Mouse (Mus musculus) duodenum, adult 2 months (tissue): ENCODE data around the gene Cdc6. TPM values are rescaled to one million over a fixed set of nuclear protein-coding genes. Genes with fewer than 3 reads are reported as not detected.

Experiments used
- polyA plus RNA-seq: library from polyadenylated mRNA; depleted of rRNA; stranded (reverse); fragments of >200 nt; gene quantifications from 2 replicates; pipeline ENCODE4 v1.2.3, GENCODE M21; 2012; ENCODE audit warnings: low replicate concordance; rRNA removed

Cdc6 gene
- 0.12 and 0.36 TPM in 2 replicates for polyA plus RNA-seq

GRCm38 (mm10) chr11:98907437-98908173 is at the start of gene Cdc6:
Gene Cdc6 (plus strand): TSS chr11:98907801.

GRCm38 (mm10) chr11:98863028-98863750 is 44.4 kb upstream of the Cdc6 start, which contains the start of gene Wipf2:
Gene Wipf2 (plus strand): TSS chr11:98863638.

GRCm38 (mm10) chr11:98927438-98928076 is 20.0 kb downstream of the Cdc6 start, which contains the start of gene Rara:
Gene Rara (plus strand): TSS chr11:98927818.

Other genes with a start within 250 kb of the Cdc6 start
- 0.23 and 0.46 TPM in 2 replicates for gene Gsdma, start 243.4 kb upstream of the Cdc6 start, polyA plus RNA-seq
- gene Psmd3, start 225.2 kb upstream of the Cdc6 start, polyA plus RNA-seq = 152 and 167 TPM in 2 replicates
- 0.13 TPM in 1 of 2 replicates, not detected in the other for gene Csf3, start 206.5 kb upstream of the Cdc6 start, polyA plus RNA-seq
- 51.4 and 68.3 TPM in 2 replicates for gene Med24, start 178.4 kb upstream of the Cdc6 start, polyA plus RNA-seq
- gene Thra, start 167.2 kb upstream of the Cdc6 start, polyA plus RNA-seq = 78.1 and 149 TPM in 2 replicates
- 91.9 and 211 TPM in 2 replicates for gene Nr1d1, start 132.5 kb upstream of the Cdc6 start, polyA plus RNA-seq
- 24.9 and 48.0 TPM in 2 replicates for gene Msl1, start 112.3 kb upstream of the Cdc6 start, polyA plus RNA-seq
- 18.0 and 20.3 TPM in 2 replicates for gene Casc3, start 102.9 kb upstream of the Cdc6 start, polyA plus RNA-seq
- gene Rapgefl1, start 71.0 kb upstream of the Cdc6 start, polyA plus RNA-seq = 25.4 and 30.7 TPM in 2 replicates
- 10.8 and 18.0 TPM in 2 replicates for gene Wipf2, start 44.2 kb upstream of the Cdc6 start, polyA plus RNA-seq
- 39.4 and 56.7 TPM in 2 replicates for gene Rara, start 20.0 kb downstream of the Cdc6 start, polyA plus RNA-seq
- 3.4 and 7.4 TPM in 2 replicates for gene Gjd3, start 75.2 kb downstream of the Cdc6 start, polyA plus RNA-seq
- gene Top2a, start 116.4 kb downstream of the Cdc6 start, polyA plus RNA-seq = 2.1 and 3.1 TPM in 2 replicates
- gene Igfbp4, start 133.4 kb downstream of the Cdc6 start, polyA plus RNA-seq = 112 and 133 TPM in 2 replicates
- 14.9 and 27.4 TPM in 2 replicates for gene Tns4, start 181.5 kb downstream of the Cdc6 start, polyA plus RNA-seq
- 0.39 and 2.5 TPM in 2 replicates for gene Ccr7, start 247.3 kb downstream of the Cdc6 start, polyA plus RNA-seq